ENCODE assay signal across 11 mouse cellular contexts in genomic region chr1:177708583-177709055, GRCm38 (mm10). TPM values are rescaled to one million over a fixed set of nuclear protein-coding genes. Genes with fewer than 3 reads are reported as not detected.
DNase-seq lines count a peak whose midpoint lies in the region; ATAC-seq lines count a peak whose summit lies in the region.
"Had no signal": no experiment of that assay in that cellular context is flagged by ENCODE, and none has a peak within 500 bp of the region (broad histone marks: within the 10 kb centered on the region; RNA-seq: fewer than 3 reads in every experiment).

No protein-coding gene starts in this region.

- H3K79me2 ChIP-seq in macrophage (ENCODE audit: inconsistent target) = no peaks in the 10 kb centered on the region

- 0 out of 2 replicates have a peak, but pooled peaks have one; percentile 26 for ATAC-seq in kidney, embryonic 15.5 days (replicated peaks; ENCODE audit: low FRiP score)
- ATAC-seq in kidney, embryonic 14.5 days (ENCODE audit: low FRiP score, low TSS enrichment) = no peak

- H3K36me3 ChIP-seq in kidney, embryonic 15.5 days = no peaks in the 10 kb centered on the region
- no peaks in the 10 kb centered on the region for H3K36me3 ChIP-seq in kidney, embryonic 14.5 days (ENCODE audit: control insufficient read depth, insufficient read depth, low read length)
- no peaks in the 10 kb centered on the region for H3K36me3 ChIP-seq in macrophage (ENCODE audit: inconsistent target)
- H3K36me3 ChIP-seq: neural tube, embryonic 12.5 days had no signal

- H3K4me3 ChIP-seq in kidney, embryonic 15.5 days (replicated peaks) = no peak overlapping the region
- no peak overlapping the region for H3K4me3 ChIP-seq in kidney, embryonic 14.5 days (ENCODE audit: low read length)
- no peak overlapping the region for H3K4me3 ChIP-seq in macrophage (ENCODE audit: inconsistent target)
- H3K4me3 ChIP-seq: neural tube, embryonic 12.5 days had no signal

- H3K27ac ChIP-seq in kidney, embryonic 15.5 days = no peak overlapping the region
- no peak overlapping the region for H3K27ac ChIP-seq in kidney, embryonic 14.5 days (ENCODE audit: low read depth, low read length)
- H3K27ac ChIP-seq in macrophage = peak overlapping the region; percentile 39
- H3K27ac ChIP-seq: neural tube, embryonic 12.5 days had no signal

- no peaks in the 10 kb centered on the region for H3K27me3 ChIP-seq in kidney, embryonic 15.5 days
- no peaks in the 10 kb centered on the region for H3K27me3 ChIP-seq in kidney, embryonic 14.5 days (ENCODE audit: control insufficient read depth, insufficient read depth, low read length)
- H3K27me3 ChIP-seq: neural tube, embryonic 12.5 days had no signal

- H3K4me1 ChIP-seq in kidney, embryonic 15.5 days = 0 out of 2 replicates have a peak, but pooled peaks cover 2% of the 10 kb centered on the region
- no peaks in the 10 kb centered on the region for H3K4me1 ChIP-seq in kidney, embryonic 14.5 days (ENCODE audit: control insufficient read depth, insufficient read depth, low read length)
- H3K4me1 ChIP-seq: neural tube, embryonic 12.5 days had no signal

- peak; percentile 87 for DNase-seq in adipocyte (ENCODE audit: low spot score)
- DNase-seq in heart, postnatal 10 days = peak; percentile 61 to 70
- DNase-seq in cerebellum, adult 11 months = no peak
- DNase-seq in spleen, postnatal 4 days (ENCODE audit: low spot score in 2 of 2) = no peak
- DNase-seq in thymus, postnatal 4 days = no peak
- DNase-seq: thymus, postnatal 14 days had no signal

- H3K4me2 ChIP-seq in kidney, embryonic 15.5 days = no peak overlapping the region
- no peak overlapping the region for H3K4me2 ChIP-seq in kidney, embryonic 14.5 days (replicated peaks; ENCODE audit: low read depth, low read length)
- H3K4me2 ChIP-seq: neural tube, embryonic 12.5 days had no signal

- whole genome bisulfite sequencing in kidney, embryonic 15.5 days = 52% methylated on average over 4 of the region's 4 CpGs
- WGBS in kidney, embryonic 14.5 days = 56% methylated on average over 4 of the region's 4 CpGs
- WGBS in macrophage (ENCODE audit: missing documents) = 52% methylated on average over 4 of the region's 4 CpGs

- intact Hi-C loops in heart, postnatal 10 days (cut with DNase I) = no loop called here

- no peaks in the 10 kb centered on the region; the same call in 1 of the 2 replicates for H3K9me3 ChIP-seq in kidney, embryonic 15.5 days (replicated peaks)
- peaks cover 4% of the 10 kb centered on the region; the same call in 1 of the 2 replicates for H3K9me3 ChIP-seq in kidney, embryonic 14.5 days (ENCODE audit: control insufficient read depth, low read length)

- H3K9ac ChIP-seq in kidney, embryonic 15.5 days = no peak overlapping the region
- no peak overlapping the region for H3K9ac ChIP-seq in kidney, embryonic 14.5 days (ENCODE audit: low read depth, low read length)
- H3K9ac ChIP-seq: neural tube, embryonic 12.5 days had no signal

RNA-seq across cellular contexts. Expression of gene 1700016C15Rik, which starts 21.0 kb away (rescaled TPM):
- 0.21 TPM in 1 of 2 replicates, not detected in the other for polyA plus RNA-seq in kidney, embryonic 15.5 days (2015; fragmentation: Nextera tagmentation; extraction: Ambion mirVana)
- not detected in 2 replicates for polyA plus RNA-seq in kidney, embryonic 14.5 days (2014; fragmentation: Nextera tagmentation; extraction: Ambion mirVana)
- not detected for total RNA-seq in heart, postnatal 10 days (2021)
- not detected for total RNA-seq in macrophage (2018; cell fraction: chromatin; rRNA removed)
- total RNA-seq in macrophage (2018; cell fraction: cytosol; rRNA removed) = not detected
- total RNA-seq in macrophage (2018; cell fraction: nucleus; rRNA removed) = not detected
- polyA plus RNA-seq in macrophage (2018) = not detected in 3 replicates
- total RNA-seq: layer of hippocampus, postnatal 25 days had no signal

Comparison
In these comparisons a context has a peak if more than half of its experiments do, and no peak if none do; other contexts are left out.
1. DNase-seq: peak in adipocyte (single experiment) and heart, postnatal 10 days (2 of 2); none in cerebellum, adult 11 months (single experiment), spleen, postnatal 4 days (0 of 2) and thymus, postnatal 4 days (single experiment).